Comparison of ENCODE assay signal across 7 mouse cellular contexts in the genomic region with DNA sequence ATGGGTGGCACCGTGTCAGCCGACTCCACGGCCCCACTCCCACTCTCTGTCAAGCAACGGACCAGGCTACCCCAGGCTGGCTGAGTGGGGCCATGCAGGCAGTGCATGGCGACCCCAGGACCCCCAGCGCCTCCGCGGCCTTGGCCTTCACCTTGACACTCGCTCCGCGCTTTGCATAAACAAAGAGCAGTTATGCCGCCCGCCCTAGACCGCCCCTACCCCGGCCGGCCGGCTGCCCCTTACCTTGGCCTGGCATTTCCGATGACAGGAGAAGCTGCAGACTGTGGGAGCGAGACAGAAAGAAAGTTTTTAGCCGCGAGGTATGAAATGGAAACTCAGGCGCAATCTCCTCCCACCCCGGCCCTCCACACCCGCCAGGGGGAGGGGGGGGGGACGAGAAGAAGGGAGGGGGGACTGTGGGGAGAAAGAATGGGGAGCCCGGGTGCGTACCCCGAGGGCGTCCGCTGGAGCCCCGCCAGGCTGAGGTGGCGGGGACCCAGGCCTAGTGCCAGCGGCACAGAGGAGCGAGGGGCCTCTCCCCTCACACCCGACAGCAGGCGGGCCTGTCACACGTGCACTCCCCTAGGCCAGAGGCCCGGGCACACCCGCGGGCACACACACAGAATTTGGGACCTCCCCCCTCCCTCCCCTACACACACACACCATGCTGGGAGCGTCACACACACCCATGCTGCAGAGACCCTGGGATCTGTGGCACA. TPM values are rescaled to one million over a fixed set of nuclear protein-coding genes. Genes with fewer than 3 reads are reported as not detected.
DNase-seq lines count a peak whose midpoint lies in the region; ATAC-seq and TF ChIP-seq lines count a peak whose summit lies in the region.

No protein-coding gene starts in this region.

- DNase-seq in adrenal gland, postnatal 14 days = peak; percentile 64
- peak; percentile 73 for DNase-seq in limb, embryonic 10.5 days (ENCODE audit: low spot score)
- DNase-seq in midbrain, postnatal 0 days (ENCODE audit: low spot score) = no peak
- DNase-seq in c-Kit-positive CD71-positive TER-119-positive erythroid progenitor cells, embryonic 14.5 days (ENCODE audit: low spot score) = no peak
- no peak for DNase-seq in frontal cortex, postnatal 25 days (ENCODE audit: low spot score in 2 of 2)

- peaks cover 58% of the 10 kb centered on the region for H3K27me3 ChIP-seq in E14TG2a.4 (ENCODE audit: insufficient read depth, low read length)
- H3K27me3 ChIP-seq in heart, embryonic 12.5 days (replicated peaks) = no peaks in the 10 kb centered on the region
- H3K27me3 ChIP-seq in limb, embryonic 10.5 days (ENCODE audit: low read depth, poor library complexity, severe bottlenecking) = no peaks in the 10 kb centered on the region
- peaks cover 18% of the 10 kb centered on the region for H3K27me3 ChIP-seq in midbrain, postnatal 0 days (ENCODE audit: insufficient read depth, low read length)

- H3K9me3 ChIP-seq in E14TG2a.4 (ENCODE audit: low read length) = no peaks in the 10 kb centered on the region
- no peaks in the 10 kb centered on the region for H3K9me3 ChIP-seq in heart, embryonic 12.5 days (replicated peaks)
- no peaks in the 10 kb centered on the region for H3K9me3 ChIP-seq in limb, embryonic 10.5 days (replicated peaks)
- H3K9me3 ChIP-seq in midbrain, postnatal 0 days (ENCODE audit: low read length) = no peaks in the 10 kb centered on the region

- peak; percentile 67 for ATAC-seq in heart, embryonic 12.5 days (ENCODE audit: insufficient number of reproducible peaks, low FRiP score)
- peak; percentile 32; the same call in 1 of the 2 replicates for ATAC-seq in midbrain, postnatal 0 days (ENCODE audit: low FRiP score)

- peak overlapping the region; percentile 95 for H3K4me2 ChIP-seq in heart, embryonic 12.5 days
- peak overlapping the region; percentile 45 for H3K4me2 ChIP-seq in midbrain, postnatal 0 days (ENCODE audit: low read depth, low read length, poor library complexity, severe bottlenecking)

- H3K4me3 ChIP-seq in E14TG2a.4 (replicated peaks; ENCODE audit: low read length) = peak overlapping the region; percentile 64
- peak overlapping the region; percentile 65 for H3K4me3 ChIP-seq in heart, embryonic 12.5 days
- peak overlapping the region; percentile 53 for H3K4me3 ChIP-seq in limb, embryonic 10.5 days
- H3K4me3 ChIP-seq in midbrain, postnatal 0 days (ENCODE audit: low read depth, low read length) = peak overlapping the region; percentile 27; the same call in 1 of the 2 replicates

- H3K36me3 ChIP-seq in E14TG2a.4 (ENCODE audit: insufficient read depth, low read length) = no peaks in the 10 kb centered on the region
- H3K36me3 ChIP-seq in heart, embryonic 12.5 days = peaks cover 12% of the 10 kb centered on the region
- H3K36me3 ChIP-seq in limb, embryonic 10.5 days = peaks cover 64% of the 10 kb centered on the region
- H3K36me3 ChIP-seq in midbrain, postnatal 0 days (ENCODE audit: insufficient read depth, low read length) = no peaks in the 10 kb centered on the region

- 2% methylated on average over 38 of the region's 41 CpGs for WGBS in heart, embryonic 12.5 days
- 5% methylated on average over 40 of the region's 41 CpGs for WGBS in limb, embryonic 10.5 days
- WGBS in midbrain, postnatal 0 days = 7% methylated on average over 35 of the region's 41 CpGs

- peak overlapping the region; percentile 77 for H3K27ac ChIP-seq in heart, embryonic 12.5 days (ENCODE audit: poor library complexity, severe bottlenecking)
- H3K27ac ChIP-seq in limb, embryonic 10.5 days = peak overlapping the region; percentile 90
- H3K27ac ChIP-seq in midbrain, postnatal 0 days (ENCODE audit: low read depth, low read length) = no peak overlapping the region

- peak overlapping the region; percentile 91 for H3K9ac ChIP-seq in heart, embryonic 12.5 days
- H3K9ac ChIP-seq in midbrain, postnatal 0 days (replicated peaks; ENCODE audit: low read length, poor library complexity, severe bottlenecking) = no peak overlapping the region

- peaks cover 25% of the 10 kb centered on the region for H3K4me1 ChIP-seq in E14TG2a.4 (replicated peaks; ENCODE audit: low read depth, low read length)
- peaks cover 50% of the 10 kb centered on the region for H3K4me1 ChIP-seq in heart, embryonic 12.5 days (replicated peaks)
- peaks cover 42% of the 10 kb centered on the region for H3K4me1 ChIP-seq in limb, embryonic 10.5 days
- no peaks in the 10 kb centered on the region for H3K4me1 ChIP-seq in midbrain, postnatal 0 days (ENCODE audit: insufficient read depth, low read length)

- no peak for TF ChIP-seq CTCF in E14TG2a.4 (conservative IDR thresholded peaks at IDR 0.05; ENCODE audit: low read length)
- no peak for TF ChIP-seq CTCF in midbrain, postnatal 0 days (IDR thresholded peaks at IDR 0.05)

RNA-seq across cellular contexts. Expression of gene Tns1, which starts 55.7 kb away (rescaled TPM):
- 325 and 411 TPM in 2 replicates for total RNA-seq in adrenal gland, postnatal 14 days (2021)
- polyA plus RNA-seq in heart, embryonic 12.5 days (2016; fragmentation: Nextera tagmentation; extraction: Ambion mirVana) = 111 and 115 TPM in 2 replicates
- polyA plus RNA-seq in limb, embryonic 10.5 days (2016; fragmentation: Nextera tagmentation; extraction: Ambion mirVana) = 38.6 and 46.7 TPM in 2 replicates
- total RNA-seq in midbrain, postnatal 0 days (2014; rRNA removed) = 22.5 and 31.5 TPM in 2 replicates
- polyA plus RNA-seq in midbrain, postnatal 0 days (2015; fragmentation: Nextera tagmentation; extraction: Ambion mirVana) = 9.8 and 10.2 TPM in 2 replicates

RNA-seq across cellular contexts. Expression of gene Rufy4, which starts 56.8 kb away (rescaled TPM):
- total RNA-seq in adrenal gland, postnatal 14 days (2021) = 3.6 and 4.1 TPM in 2 replicates
- polyA plus RNA-seq in heart, embryonic 12.5 days (2016; fragmentation: Nextera tagmentation; extraction: Ambion mirVana) = 0.28 and 0.36 TPM in 2 replicates
- polyA plus RNA-seq in limb, embryonic 10.5 days (2016; fragmentation: Nextera tagmentation; extraction: Ambion mirVana) = 0.08 and 0.13 TPM in 2 replicates
- 0.33 TPM in 1 of 2 replicates, not detected in the other for total RNA-seq in midbrain, postnatal 0 days (2014; rRNA removed)
- 0.09 and 0.11 TPM in 2 replicates for polyA plus RNA-seq in midbrain, postnatal 0 days (2015; fragmentation: Nextera tagmentation; extraction: Ambion mirVana)

Comparison
In these comparisons a context has a peak if more than half of its experiments do, and no peak if none do; other contexts are left out.
1. DNase-seq: peak in adrenal gland, postnatal 14 days (single experiment) and limb, embryonic 10.5 days (single experiment); none in midbrain, postnatal 0 days (single experiment), c-Kit-positive CD71-positive TER-119-positive erythroid progenitor cells, embryonic 14.5 days (single experiment) and frontal cortex, postnatal 25 days (0 of 2).
2. Peak in every context shown above with its lines, with median percentiles within 50 percentile points of each other: H3K4me3 ChIP-seq.